Mouse (Mus musculus) G1E-ER4 (cell line): ENCODE measurements at regions not wholly inside any gene's neighbourhood (a gene's known extent, or its start where the extent isn't known, plus 50 kb on each side); places are given as distances from the start of the nearest gene placed in this dataset.
A peak's percentile ranks its signal among the peaks of the same experiment; 100 is the strongest.

Source experiments
- GATA1 ChIP-seq: IDR thresholded peaks from one replicate; pipeline ENCODE4 v1.8.0; 2012; ENCODE audit warnings: low read length, inconsistent platforms

- no peak for TF ChIP-seq GATA1
Measured at GRCm38 (mm10) chr7:73602815-73603551, 61.4 kb upstream of the Chd2 start.

- no peak for TF ChIP-seq GATA1
Measured at GRCm38 (mm10) chr7:73601336-73601735, 59.7 kb upstream of the Chd2 start.

- peak; percentile 95 for TF ChIP-seq GATA1
Measured at GRCm38 (mm10) chr7:73600776-73601175, 59.1 kb upstream of the Chd2 start.

- TF ChIP-seq GATA1 = peak; percentile 59
Measured at GRCm38 (mm10) chr7:73599354-73600002, 57.8 kb upstream of the Chd2 start.

- no peak for TF ChIP-seq GATA1
Measured at GRCm38 (mm10) chr7:73597968-73598367, 56.3 kb upstream of the Chd2 start.

GRCm38 (mm10) chr7:73596866-73597840 is 55.5 kb upstream of the Chd2 start:
- TF ChIP-seq GATA1 = no peak

- no peak for TF ChIP-seq GATA1
Measured at GRCm38 (mm10) chr7:73596415-73596814, 54.8 kb upstream of the Chd2 start.

- no peak for TF ChIP-seq GATA1
Measured at GRCm38 (mm10) chr7:73595860-73596259, 54.2 kb upstream of the Chd2 start.

GRCm38 (mm10) chr7:73595140-73595825 is 53.7 kb upstream of the Chd2 start:
- no peak for TF ChIP-seq GATA1

GRCm38 (mm10) chr7:73594492-73595139 is 53.0 kb upstream of the Chd2 start:
- no peak for TF ChIP-seq GATA1

GRCm38 (mm10) chr7:73593645-73594385 is 52.2 kb upstream of the Chd2 start:
- TF ChIP-seq GATA1 = no peak

- TF ChIP-seq GATA1 = no peak
Measured at GRCm38 (mm10) chr7:73592857-73593256, 51.2 kb upstream of the Chd2 start.
